Mouse (Mus musculus) spleen, adult 18-20 months (tissue): ENCODE measurements around the gene Lnx2.

Experiments
- DNase-seq, 2 experiments: peaks; one replicate each; pipeline ENCODE4 v3.0.0; 2022; ENCODE audit warnings: mixed read lengths in 2 of 2

The Lnx2 gene

GRCm38 (mm10) chr5:147015191-147015590, 61.2 kb downstream of the Lnx2 start:
- DNase-seq, result no peak

- no peak for DNase-seq
Observed at GRCm38 (mm10) chr5:147013845-147014244, 62.5 kb downstream of the Lnx2 start.

GRCm38 (mm10) chr5:147011333-147011732, 65.1 kb downstream of the Lnx2 start:
- DNase-seq, result no peak

GRCm38 (mm10) chr5:147003303-147003702, 73.1 kb downstream of the Lnx2 start:
- DNase-seq, result no peak

- DNase-seq, result no peak
Observed at GRCm38 (mm10) chr5:147001312-147001711, 75.1 kb downstream of the Lnx2 start.

GRCm38 (mm10) chr5:146998802-146999201, 77.6 kb downstream of the Lnx2 start:
- no peak for DNase-seq

- DNase-seq, result no peak
Observed at GRCm38 (mm10) chr5:146996812-146997211, 79.6 kb downstream of the Lnx2 start.

GRCm38 (mm10) chr5:146994973-146995372, 81.4 kb downstream of the Lnx2 start:
- DNase-seq, result no peak

GRCm38 (mm10) chr5:146993509-146993908, 82.9 kb downstream of the Lnx2 start:
- no peak for DNase-seq

- no peak for DNase-seq
Observed at GRCm38 (mm10) chr5:146989051-146989450, 87.3 kb downstream of the Lnx2 start.

GRCm38 (mm10) chr5:146987588-146987987, 88.8 kb downstream of the Lnx2 start:
- no peak for DNase-seq

- DNase-seq, result no peak
Observed at GRCm38 (mm10) chr5:146985725-146986433, 90.5 kb downstream of the Lnx2 start.

- DNase-seq, result peak; percentile 15 to 58
Observed at GRCm38 (mm10) chr5:146983216-146983615, 93.2 kb downstream of the Lnx2 start.

GRCm38 (mm10) chr5:146981376-146981775, 95.0 kb downstream of the Lnx2 start:
- no peak for DNase-seq

- no peak for DNase-seq
Observed at GRCm38 (mm10) chr5:146974781-146975123, 101.6 kb downstream of the Lnx2 start.

GRCm38 (mm10) chr5:146973858-146974780, 102.3 kb downstream of the Lnx2 start:
- DNase-seq, result no peak

GRCm38 (mm10) chr5:146973353-146973752, 103.0 kb downstream of the Lnx2 start:
- no peak for DNase-seq

GRCm38 (mm10) chr5:146971776-146972561, 104.4 kb downstream of the Lnx2 start:
- DNase-seq, result no peak

- no peak for DNase-seq
Observed at GRCm38 (mm10) chr5:146968695-146969393, 107.5 kb downstream of the Lnx2 start.
